Mouse (Mus musculus): ENCODE measurements around the gene Lamtor5. TPM values are rescaled to one million over a fixed set of nuclear protein-coding genes. Genes with fewer than 3 reads are reported as not detected.

The Lamtor5 gene
- polyA plus RNA-seq, 1 experiment, result 54.0 TPM

- TF ChIP-seq CTCF (IDR thresholded peaks at IDR 0.05; ENCODE audit: extremely low read depth, insufficient read depth, insufficient read length, insufficient replicate concordance) (no peak), POLR2A (IDR thresholded peaks at IDR 0.05; ENCODE audit: low read depth, low read length) (no peak)
- Histone ChIP-seq H3K27ac (ENCODE audit: insufficient read depth, low read length) (no peak overlapping the region), H3K4me3 (ENCODE audit: extremely low read depth, insufficient read depth, insufficient read length) (no peak overlapping the region), H3K27me3 (ENCODE audit: control insufficient read depth, insufficient read depth, low read length) (no peaks in the 10 kb centered on the region), H3K36me3 (ENCODE audit: control insufficient read depth, insufficient read depth, low read length) (no peaks in the 10 kb centered on the region), H3K4me1 (ENCODE audit: control insufficient read depth, insufficient read depth, insufficient read length) (no peaks in the 10 kb centered on the region)
- no peak for DNase-seq (ENCODE audit: low read depth in 1 of 2, low spot score in 2 of 2)
- 59% methylated on average over 2 of the region's 2 CpGs for WGBS
Observed at GRCm38 (mm10) chr3:107250320-107250719, 28.3 kb upstream of the Lamtor5 start.

- Histone ChIP-seq H3K4me1 (ENCODE audit: control insufficient read depth, insufficient read depth, insufficient read length) (no peaks in the 10 kb centered on the region), H3K4me3 (ENCODE audit: extremely low read depth, insufficient read depth, insufficient read length) (no peak overlapping the region), H3K27me3 (ENCODE audit: control insufficient read depth, insufficient read depth, low read length) (no peaks in the 10 kb centered on the region), H3K27ac (ENCODE audit: insufficient read depth, low read length) (no peak overlapping the region), H3K36me3 (ENCODE audit: control insufficient read depth, insufficient read depth, low read length) (no peaks in the 10 kb centered on the region)
- under 1% methylated on average over 4 of the region's 4 CpGs for WGBS
- DNase-seq (ENCODE audit: low read depth in 1 of 2, low spot score in 2 of 2), result no peak
- no peak for TF ChIP-seq CTCF (IDR thresholded peaks at IDR 0.05; ENCODE audit: extremely low read depth, insufficient read depth, insufficient read length, insufficient replicate concordance)
- no peak for TF ChIP-seq POLR2A (IDR thresholded peaks at IDR 0.05; ENCODE audit: low read depth, low read length)
Observed at GRCm38 (mm10) chr3:107252035-107252434, 26.6 kb upstream of the Lamtor5 start.

GRCm38 (mm10) chr3:107253925-107254324 lies 24.7 kb upstream of the Lamtor5 start:
- no peak overlapping the region for H3K27ac ChIP-seq (ENCODE audit: insufficient read depth, low read length)
- H3K4me3 ChIP-seq (ENCODE audit: extremely low read depth, insufficient read depth, insufficient read length), result no peak overlapping the region
- H3K4me1 ChIP-seq (ENCODE audit: control insufficient read depth, insufficient read depth, insufficient read length), result no peaks in the 10 kb centered on the region
- no peak for TF ChIP-seq CTCF (IDR thresholded peaks at IDR 0.05; ENCODE audit: extremely low read depth, insufficient read depth, insufficient read length, insufficient replicate concordance)
- no peak for TF ChIP-seq POLR2A (IDR thresholded peaks at IDR 0.05; ENCODE audit: low read depth, low read length)
- H3K27me3 ChIP-seq (ENCODE audit: control insufficient read depth, insufficient read depth, low read length), result no peaks in the 10 kb centered on the region
- H3K36me3 ChIP-seq (ENCODE audit: control insufficient read depth, insufficient read depth, low read length), result no peaks in the 10 kb centered on the region
- no peak for DNase-seq (ENCODE audit: low read depth in 1 of 2, low spot score in 2 of 2)
- WGBS, result 74% methylated on average over 5 of the region's 5 CpGs

- TF ChIP-seq POLR2A (IDR thresholded peaks at IDR 0.05; ENCODE audit: low read depth, low read length), result no peak
- TF ChIP-seq CTCF (IDR thresholded peaks at IDR 0.05; ENCODE audit: extremely low read depth, insufficient read depth, insufficient read length, insufficient replicate concordance), result no peak
- no peak overlapping the region for H3K4me3 ChIP-seq (ENCODE audit: extremely low read depth, insufficient read depth, insufficient read length)
Observed at GRCm38 (mm10) chr3:107255992-107256391, 22.7 kb upstream of the Lamtor5 start.

GRCm38 (mm10) chr3:107256724-107257123 lies 21.9 kb upstream of the Lamtor5 start:
- DNase-seq (ENCODE audit: low read depth in 1 of 2, low spot score in 2 of 2), result no peak
- Histone ChIP-seq H3K4me3 (ENCODE audit: extremely low read depth, insufficient read depth, insufficient read length) (no peak overlapping the region), H3K27ac (ENCODE audit: insufficient read depth, low read length) (no peak overlapping the region), H3K36me3 (ENCODE audit: control insufficient read depth, insufficient read depth, low read length) (no peaks in the 10 kb centered on the region), H3K27me3 (ENCODE audit: control insufficient read depth, insufficient read depth, low read length) (no peaks in the 10 kb centered on the region), H3K4me1 (ENCODE audit: control insufficient read depth, insufficient read depth, insufficient read length) (peaks cover 9% of the 10 kb centered on the region; the same call in 1 of the 2 replicates)
- TF ChIP-seq POLR2A (IDR thresholded peaks at IDR 0.05; ENCODE audit: low read depth, low read length), result no peak
- no peak for TF ChIP-seq CTCF (IDR thresholded peaks at IDR 0.05; ENCODE audit: extremely low read depth, insufficient read depth, insufficient read length, insufficient replicate concordance)
- WGBS, result 87% methylated on average over 7 of the region's 7 CpGs

More at GRCm38 (mm10) chr3:107255992-107256391, 22.7 kb upstream of the Lamtor5 start:
- DNase-seq (ENCODE audit: low read depth in 1 of 2, low spot score in 2 of 2), result no peak
- H3K27me3 ChIP-seq (ENCODE audit: control insufficient read depth, insufficient read depth, low read length), result no peaks in the 10 kb centered on the region
- H3K36me3 ChIP-seq (ENCODE audit: control insufficient read depth, insufficient read depth, low read length), result no peaks in the 10 kb centered on the region
- no peak overlapping the region for H3K27ac ChIP-seq (ENCODE audit: insufficient read depth, low read length)
- H3K4me1 ChIP-seq (ENCODE audit: control insufficient read depth, insufficient read depth, insufficient read length), result peaks cover 3% of the 10 kb centered on the region; the same call in 1 of the 2 replicates
- 87% methylated on average over 3 of the region's 3 CpGs for WGBS

- DNase-seq (ENCODE audit: low read depth in 1 of 2, low spot score in 2 of 2), result no peak
- Histone ChIP-seq H3K27me3 (ENCODE audit: control insufficient read depth, insufficient read depth, low read length) (no peaks in the 10 kb centered on the region), H3K27ac (ENCODE audit: insufficient read depth, low read length) (no peak overlapping the region), H3K36me3 (ENCODE audit: control insufficient read depth, insufficient read depth, low read length) (no peaks in the 10 kb centered on the region), H3K4me1 (ENCODE audit: control insufficient read depth, insufficient read depth, insufficient read length) (peaks cover 11% of the 10 kb centered on the region; the same call in 1 of the 2 replicates), H3K4me3 (ENCODE audit: extremely low read depth, insufficient read depth, insufficient read length) (no peak overlapping the region)
- TF ChIP-seq CTCF (IDR thresholded peaks at IDR 0.05; ENCODE audit: extremely low read depth, insufficient read depth, insufficient read length, insufficient replicate concordance) (no peak), POLR2A (IDR thresholded peaks at IDR 0.05; ENCODE audit: low read depth, low read length) (no peak)
- WGBS, result 60% methylated on average over 5 of the region's 5 CpGs
Observed at GRCm38 (mm10) chr3:107257924-107258323, 20.7 kb upstream of the Lamtor5 start.

GRCm38 (mm10) chr3:107260956-107261850 lies 17.5 kb upstream of the Lamtor5 start:
- Histone ChIP-seq H3K27me3 (ENCODE audit: control insufficient read depth, insufficient read depth, low read length) (no peaks in the 10 kb centered on the region), H3K4me1 (ENCODE audit: control insufficient read depth, insufficient read depth, insufficient read length) (peaks cover 11% of the 10 kb centered on the region; the same call in 1 of the 2 replicates), H3K27ac (ENCODE audit: insufficient read depth, low read length) (no peak overlapping the region), H3K4me3 (ENCODE audit: extremely low read depth, insufficient read depth, insufficient read length) (no peak overlapping the region), H3K36me3 (ENCODE audit: control insufficient read depth, insufficient read depth, low read length) (no peaks in the 10 kb centered on the region)
- TF ChIP-seq POLR2A (IDR thresholded peaks at IDR 0.05; ENCODE audit: low read depth, low read length) (no peak), CTCF (IDR thresholded peaks at IDR 0.05; ENCODE audit: extremely low read depth, insufficient read depth, insufficient read length, insufficient replicate concordance) (no peak)
- WGBS, result 39% methylated on average over 8 of the region's 8 CpGs
- no peak for DNase-seq (ENCODE audit: low read depth in 1 of 2, low spot score in 2 of 2)

Data from spleen, adult 2 months (tissue).